Mouse (Mus musculus) bone marrow macrophage, adult 2 months (primary cell): ENCODE measurements around the gene Cchcr1.

ENCODE experiments used
- CTCF ChIP-seq: IDR thresholded peaks from 2 replicates; pipeline ENCODE4 v1.5.1; 2012; ENCODE audit warnings: low read depth, mild to moderate bottlenecking, low read length, moderate library complexity
- POLR2A ChIP-seq: IDR thresholded peaks from 2 replicates; pipeline ENCODE4 v1.6.1; 2012; ENCODE audit warnings: mild to moderate bottlenecking, low read depth, low read length, borderline replicate concordance

- TF ChIP-seq CTCF, result no peak
- TF ChIP-seq POLR2A, result no peak
Observed at GRCm38 (mm10) chr17:35488041-35488440, 28.9 kb upstream of the Cchcr1 start.
